Mouse (Mus musculus): ENCODE measurements around the gene Cd1d1. TPM values are rescaled to one million over a fixed set of nuclear protein-coding genes. Genes with fewer than 3 reads are reported as not detected.
A peak's percentile ranks its signal among the peaks of the same experiment; 100 is the strongest.
"Not testable (repeated sequence)": the region's sequence is repeated elsewhere in the genome, so short reads cannot be mapped to it uniquely, and the experiment has no call there.

The Cd1d1 gene
- total and polyA plus RNA-seq, 3 experiments, result 2.3 to 12.5 (median 3.7) TPM

- DNase-seq, result peak; percentile 51 to 62
- 17% methylated on average over 6 of the region's 6 CpGs for WGBS
- Histone ChIP-seq H3K4me1 (ENCODE audit: control insufficient read depth, insufficient read depth, low read length) (no peaks in the 10 kb centered on the region), H3K27ac (no peak overlapping the region), H3K36me3 (ENCODE audit: control insufficient read depth, insufficient read depth, low read length) (no peaks in the 10 kb centered on the region), H3K4me3 (no peak overlapping the region), H3K27me3 (ENCODE audit: control insufficient read depth, insufficient read depth, low read length) (no peaks in the 10 kb centered on the region), H3K9ac (ENCODE audit: low read depth, low read length) (no peak overlapping the region), H3K79me2 (replicated peaks; ENCODE audit: control insufficient read depth, insufficient read depth, low read length) (no peaks in the 10 kb centered on the region)
- intact Hi-C loops (cut with DNase I), result loop anchor here (5.0 kb wide), 2 partner anchors 276 to 471 kb away; no protein-coding TSS in a partner anchor
- TF ChIP-seq POLR2A (IDR thresholded peaks at IDR 0.05; ENCODE audit: insufficient read depth, low read depth, low read length) (no peak), CTCF (IDR thresholded peaks at IDR 0.05) (peak; percentile 91)
These were observed 31.6 kb upstream of the Cd1d1 start for GRCm38 (mm10) chr3:87030855-87031254.

- 42% methylated on average over 2 of the region's 2 CpGs for WGBS
- H3K4me1 ChIP-seq (ENCODE audit: control insufficient read depth, insufficient read depth, low read length), result no peaks in the 10 kb centered on the region
- no peaks in the 10 kb centered on the region for H3K27me3 ChIP-seq (ENCODE audit: control insufficient read depth, insufficient read depth, low read length)
- no peak overlapping the region for H3K9ac ChIP-seq (ENCODE audit: low read depth, low read length)
- no peaks in the 10 kb centered on the region for H3K79me2 ChIP-seq (replicated peaks; ENCODE audit: control insufficient read depth, insufficient read depth, low read length)
- DNase-seq, result no peak
- no peaks in the 10 kb centered on the region for H3K36me3 ChIP-seq (ENCODE audit: control insufficient read depth, insufficient read depth, low read length)
- intact Hi-C loops (cut with DNase I), result no loop called here
- TF ChIP-seq EP300 (IDR thresholded peaks at IDR 0.05; ENCODE audit: insufficient read depth, low read depth, low read length) (no peak), CTCF (IDR thresholded peaks at IDR 0.05) (no peak), POLR2A (IDR thresholded peaks at IDR 0.05; ENCODE audit: insufficient read depth, low read depth, low read length) (no peak)
- H3K27ac ChIP-seq, result no peak overlapping the region
- no peak overlapping the region for H3K4me3 ChIP-seq
These were observed 18.5 kb upstream of the Cd1d1 start for GRCm38 (mm10) chr3:87017707-87018106.

GRCm38 (mm10) chr3:87017001-87017400, 17.8 kb upstream of the Cd1d1 start:
- H3K4me1 ChIP-seq (ENCODE audit: control insufficient read depth, insufficient read depth, low read length), result no peaks in the 10 kb centered on the region
- no peak overlapping the region for H3K27ac ChIP-seq
- intact Hi-C loops (cut with DNase I), result no loop called here
- H3K27me3 ChIP-seq (ENCODE audit: control insufficient read depth, insufficient read depth, low read length), result no peaks in the 10 kb centered on the region
- no peak overlapping the region for H3K9ac ChIP-seq (ENCODE audit: low read depth, low read length)
- H3K36me3 ChIP-seq (ENCODE audit: control insufficient read depth, insufficient read depth, low read length), result no peaks in the 10 kb centered on the region
- 73% methylated on average over 1 of the region's 1 CpGs for WGBS
- H3K79me2 ChIP-seq (replicated peaks; ENCODE audit: control insufficient read depth, insufficient read depth, low read length), result no peaks in the 10 kb centered on the region
- no peak overlapping the region for H3K4me3 ChIP-seq
- no peak for DNase-seq
- no peak for TF ChIP-seq EP300 (IDR thresholded peaks at IDR 0.05; ENCODE audit: insufficient read depth, low read depth, low read length)
- TF ChIP-seq CTCF (IDR thresholded peaks at IDR 0.05), result no peak
- TF ChIP-seq POLR2A (IDR thresholded peaks at IDR 0.05; ENCODE audit: insufficient read depth, low read depth, low read length), result no peak

- 62% methylated on average over 4 of the region's 4 CpGs for WGBS
- Histone ChIP-seq H3K27ac (no peak overlapping the region), H3K9ac (ENCODE audit: low read depth, low read length) (no peak overlapping the region), H3K27me3 (ENCODE audit: control insufficient read depth, insufficient read depth, low read length) (no peaks in the 10 kb centered on the region), H3K4me1 (ENCODE audit: control insufficient read depth, insufficient read depth, low read length) (no peaks in the 10 kb centered on the region), H3K79me2 (replicated peaks; ENCODE audit: control insufficient read depth, insufficient read depth, low read length) (no peaks in the 10 kb centered on the region), H3K4me3 (no peak overlapping the region), H3K36me3 (ENCODE audit: control insufficient read depth, insufficient read depth, low read length) (no peaks in the 10 kb centered on the region)
- TF ChIP-seq CTCF (IDR thresholded peaks at IDR 0.05) (no peak), EP300 (IDR thresholded peaks at IDR 0.05; ENCODE audit: insufficient read depth, low read depth, low read length) (no peak), POLR2A (IDR thresholded peaks at IDR 0.05; ENCODE audit: insufficient read depth, low read depth, low read length) (no peak)
- intact Hi-C loops (cut with DNase I), result no loop called here
- DNase-seq, result no peak
These were observed 16.7 kb upstream of the Cd1d1 start for GRCm38 (mm10) chr3:87015931-87016330.

- H3K4me1 ChIP-seq (ENCODE audit: control insufficient read depth, insufficient read depth, low read length); H3K9ac ChIP-seq (ENCODE audit: low read depth, low read length); H3K36me3 ChIP-seq (ENCODE audit: control insufficient read depth, insufficient read depth, low read length); intact Hi-C loops (cut with DNase I); H3K27ac ChIP-seq; DNase-seq; H3K79me2 ChIP-seq (replicated peaks; ENCODE audit: control insufficient read depth, insufficient read depth, low read length); H3K27me3 ChIP-seq (ENCODE audit: control insufficient read depth, insufficient read depth, low read length); H3K4me3 ChIP-seq: not testable (repeated sequence)
- WGBS, result 56% methylated on average over 3 of the region's 3 CpGs
These were observed 13.2 kb upstream of the Cd1d1 start for GRCm38 (mm10) chr3:87012406-87012805.

GRCm38 (mm10) chr3:87008281-87008680, 9.0 kb upstream of the Cd1d1 start:
- DNase-seq; intact Hi-C loops (cut with DNase I); H3K4me3 ChIP-seq; H3K4me1 ChIP-seq (ENCODE audit: control insufficient read depth, insufficient read depth, low read length); H3K9ac ChIP-seq (ENCODE audit: low read depth, low read length); H3K79me2 ChIP-seq (replicated peaks; ENCODE audit: control insufficient read depth, insufficient read depth, low read length); H3K36me3 ChIP-seq (ENCODE audit: control insufficient read depth, insufficient read depth, low read length); H3K27me3 ChIP-seq (ENCODE audit: control insufficient read depth, insufficient read depth, low read length); H3K27ac ChIP-seq: not testable (repeated sequence)
- WGBS, result 69% methylated on average over 1 of the region's 1 CpGs

GRCm38 (mm10) chr3:87000676-87001075, 1.4 kb upstream of the Cd1d1 start:
- DNase-seq, result no peak
- Histone ChIP-seq H3K79me2 (replicated peaks; ENCODE audit: control insufficient read depth, insufficient read depth, low read length) (no peaks in the 10 kb centered on the region), H3K4me3 (no peak overlapping the region), H3K27me3 (ENCODE audit: control insufficient read depth, insufficient read depth, low read length) (no peaks in the 10 kb centered on the region), H3K4me1 (ENCODE audit: control insufficient read depth, insufficient read depth, low read length) (no peaks in the 10 kb centered on the region), H3K27ac (no peak overlapping the region), H3K9ac (ENCODE audit: low read depth, low read length) (no peak overlapping the region), H3K36me3 (ENCODE audit: control insufficient read depth, insufficient read depth, low read length) (no peaks in the 10 kb centered on the region)
- WGBS, result 59% methylated on average over 4 of the region's 4 CpGs
- intact Hi-C loops (cut with DNase I), result no loop called here
- TF ChIP-seq POLR2A (IDR thresholded peaks at IDR 0.05; ENCODE audit: insufficient read depth, low read depth, low read length) (no peak), EP300 (IDR thresholded peaks at IDR 0.05; ENCODE audit: insufficient read depth, low read depth, low read length) (no peak), CTCF (IDR thresholded peaks at IDR 0.05) (no peak)
